Mouse (Mus musculus): ENCODE measurements around the gene Dixdc1.

The Dixdc1 gene

DNA sequence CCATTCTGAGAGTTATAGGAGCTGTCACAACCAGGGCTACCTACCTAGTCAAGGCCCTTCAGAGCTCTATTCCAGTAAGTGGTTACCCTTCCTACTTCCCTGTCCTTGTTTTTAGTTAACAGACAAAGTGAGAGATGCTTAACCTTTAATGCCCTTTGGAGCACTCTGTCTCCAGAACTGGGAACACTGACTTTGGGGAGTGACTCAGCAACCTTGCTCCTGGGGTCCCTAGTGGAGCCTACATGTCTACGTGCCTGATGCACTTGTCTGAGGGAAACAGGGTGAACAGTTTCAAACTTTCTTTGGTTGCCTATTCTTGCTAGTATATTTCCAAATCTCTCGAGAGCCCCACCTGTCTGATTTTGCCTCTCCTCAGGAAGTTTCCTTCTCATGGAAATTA lies 3.4 kb upstream of the Dixdc1 start:
- no peak for DNase-seq

DNA sequence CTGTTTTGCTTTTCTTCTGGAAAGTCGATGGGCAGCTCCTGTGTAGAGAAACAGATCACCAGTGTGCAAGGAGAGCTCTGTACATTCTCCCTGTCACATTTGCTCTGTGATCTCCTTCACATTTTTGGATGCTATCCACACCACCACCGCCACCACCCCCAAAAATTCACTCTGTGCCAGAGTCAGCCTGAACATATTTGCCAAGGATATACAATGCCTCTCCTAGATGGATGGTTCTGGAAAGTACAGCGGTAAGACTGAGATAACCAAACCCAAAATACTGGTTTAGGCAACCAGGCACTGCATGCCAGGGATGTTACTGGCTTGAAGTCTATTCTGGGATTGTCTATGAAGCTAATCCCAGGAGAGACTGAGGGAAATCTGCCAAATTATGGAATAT lies 2.9 kb upstream of the Dixdc1 start:
- no peak for DNase-seq

DNA sequence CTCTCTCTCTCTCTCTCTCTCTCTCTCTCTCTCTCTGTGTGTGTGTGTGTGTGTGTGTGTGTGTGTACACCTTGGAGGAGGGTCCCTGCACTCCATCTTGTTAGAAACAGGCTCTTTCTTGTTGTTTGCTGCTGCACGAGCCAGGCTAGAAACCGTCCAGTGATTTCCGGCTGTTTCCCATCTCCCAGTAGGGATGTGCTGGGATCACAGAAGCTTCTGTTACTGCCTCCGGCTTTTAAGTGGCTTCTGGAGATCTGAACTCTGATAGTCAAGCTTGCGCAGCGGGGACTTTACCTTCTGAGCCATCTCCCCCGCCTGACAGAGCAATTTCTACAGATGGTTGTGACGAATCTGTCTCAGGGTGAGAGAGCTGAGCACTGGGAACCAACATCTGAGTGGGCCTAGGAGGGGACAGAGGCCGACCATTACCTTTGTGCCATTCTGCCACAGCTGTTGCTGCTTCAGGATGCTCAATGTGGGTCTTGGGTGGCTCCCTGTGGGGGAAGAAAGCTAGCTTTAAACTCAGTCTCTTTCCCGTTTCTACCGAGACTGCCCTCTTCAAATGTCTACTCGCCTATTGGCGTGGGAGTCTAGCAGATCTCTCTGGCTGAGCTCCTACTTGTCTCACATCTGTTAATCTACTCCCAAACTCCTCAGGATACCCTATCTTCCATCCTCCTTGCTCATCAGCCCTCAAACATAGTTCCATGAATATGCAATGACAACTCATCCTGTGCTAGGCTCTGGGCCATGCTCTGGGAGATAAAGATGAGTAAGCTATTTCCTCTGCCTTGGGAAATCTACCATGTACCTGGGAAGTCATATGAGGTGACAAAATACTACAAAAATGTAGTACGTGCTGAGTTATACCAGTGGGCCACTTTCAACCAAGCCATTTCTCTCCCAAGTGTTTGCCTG lies 1.8 kb upstream of the Dixdc1 start:
- DNase-seq: no peak

DNA sequence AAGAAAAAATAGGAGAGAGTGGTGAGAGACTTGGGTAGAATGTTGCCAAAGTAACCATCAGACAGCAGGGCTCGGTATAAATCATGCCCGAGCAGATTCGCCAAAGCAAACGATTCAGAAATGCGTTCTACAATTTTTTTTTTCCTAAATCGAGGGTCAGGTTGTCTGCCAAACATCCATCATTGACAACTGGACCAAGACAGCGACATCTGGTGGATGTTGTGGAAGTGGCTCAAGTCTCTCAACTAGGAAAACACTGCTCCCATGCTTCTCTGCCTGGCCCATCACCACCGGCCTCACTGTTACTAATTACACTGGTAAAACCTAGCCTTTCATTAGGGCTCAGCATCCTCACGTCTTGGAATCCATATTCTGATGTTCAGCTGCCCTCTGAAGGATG lies 4.3 kb downstream of the Dixdc1 start:
- peak; percentile 21 for DNase-seq

DNA sequence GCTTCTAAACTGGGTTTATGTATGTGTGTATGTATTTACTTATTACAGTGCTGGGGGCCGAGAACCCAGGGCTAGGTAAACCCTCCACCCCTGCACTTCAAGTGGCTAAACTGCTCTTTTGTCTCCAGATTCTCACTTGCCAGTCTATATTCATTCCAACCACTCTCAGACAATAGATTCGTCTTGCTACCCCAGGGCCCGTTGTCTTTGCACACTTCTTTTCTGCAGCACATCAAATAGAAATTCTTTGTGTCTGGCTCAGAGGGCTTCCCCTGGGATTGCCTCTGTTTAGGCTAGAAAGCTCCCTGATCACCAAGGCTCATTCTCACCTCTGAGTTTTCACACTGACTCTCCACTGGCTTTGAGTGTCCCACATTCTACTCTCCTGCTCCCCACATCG lies 6.8 kb downstream of the Dixdc1 start:
- DNase-seq: no peak

DNA sequence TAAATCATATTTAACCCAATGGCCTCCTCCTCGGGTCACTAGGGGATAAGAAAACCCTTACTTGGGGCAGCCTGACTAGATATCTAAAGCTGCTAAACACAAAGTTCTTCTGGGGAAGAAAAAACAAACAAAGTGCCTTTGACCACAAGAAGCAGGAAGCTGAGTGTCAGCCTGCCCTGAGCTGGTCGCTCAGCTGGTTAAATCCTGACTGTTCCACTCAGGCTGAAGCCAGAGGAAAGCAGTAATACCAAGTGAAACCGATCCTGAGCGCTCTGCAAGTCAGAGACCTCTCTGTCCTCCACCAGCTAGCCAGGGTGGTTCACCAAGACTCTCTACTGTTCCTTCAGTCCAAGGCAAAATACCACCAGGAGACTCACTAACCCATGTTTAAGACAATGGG lies 9.7 kb downstream of the Dixdc1 start:
- DNase-seq: no peak

DNA sequence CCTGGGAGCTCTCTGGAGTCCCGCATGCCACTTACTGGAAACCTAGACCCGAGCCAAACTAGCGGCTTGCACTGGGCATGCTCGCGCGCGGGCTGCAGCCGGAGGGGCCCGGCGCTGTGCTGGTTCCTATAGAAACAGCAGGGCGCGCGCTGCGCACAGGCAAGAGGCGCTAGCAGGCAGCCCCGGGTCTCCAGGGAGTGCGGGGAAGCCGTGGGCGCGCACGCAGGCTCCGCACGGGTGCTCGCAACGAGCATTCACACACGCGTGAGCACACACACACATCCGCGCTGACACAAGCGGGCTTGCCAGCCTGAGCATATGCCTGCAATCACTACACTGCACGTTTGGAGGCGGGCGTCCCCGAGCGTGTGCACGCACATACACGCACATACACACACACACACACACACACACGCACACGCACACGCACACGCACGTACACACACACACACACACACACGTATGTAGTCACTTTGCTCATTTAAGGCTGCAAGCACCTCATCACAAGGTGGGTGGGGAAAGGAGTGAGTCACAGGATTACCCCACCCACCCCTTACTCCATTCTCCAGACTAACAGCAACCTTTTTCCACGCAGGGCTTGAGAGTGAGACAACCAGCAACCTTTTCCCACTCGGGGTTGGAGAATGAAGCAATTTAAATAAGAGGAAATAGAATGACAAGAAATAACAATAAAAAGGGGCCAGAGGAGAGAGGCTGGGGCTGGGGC lies 11.2 kb downstream of the Dixdc1 start:
- peak; percentile 71 for DNase-seq

DNA sequence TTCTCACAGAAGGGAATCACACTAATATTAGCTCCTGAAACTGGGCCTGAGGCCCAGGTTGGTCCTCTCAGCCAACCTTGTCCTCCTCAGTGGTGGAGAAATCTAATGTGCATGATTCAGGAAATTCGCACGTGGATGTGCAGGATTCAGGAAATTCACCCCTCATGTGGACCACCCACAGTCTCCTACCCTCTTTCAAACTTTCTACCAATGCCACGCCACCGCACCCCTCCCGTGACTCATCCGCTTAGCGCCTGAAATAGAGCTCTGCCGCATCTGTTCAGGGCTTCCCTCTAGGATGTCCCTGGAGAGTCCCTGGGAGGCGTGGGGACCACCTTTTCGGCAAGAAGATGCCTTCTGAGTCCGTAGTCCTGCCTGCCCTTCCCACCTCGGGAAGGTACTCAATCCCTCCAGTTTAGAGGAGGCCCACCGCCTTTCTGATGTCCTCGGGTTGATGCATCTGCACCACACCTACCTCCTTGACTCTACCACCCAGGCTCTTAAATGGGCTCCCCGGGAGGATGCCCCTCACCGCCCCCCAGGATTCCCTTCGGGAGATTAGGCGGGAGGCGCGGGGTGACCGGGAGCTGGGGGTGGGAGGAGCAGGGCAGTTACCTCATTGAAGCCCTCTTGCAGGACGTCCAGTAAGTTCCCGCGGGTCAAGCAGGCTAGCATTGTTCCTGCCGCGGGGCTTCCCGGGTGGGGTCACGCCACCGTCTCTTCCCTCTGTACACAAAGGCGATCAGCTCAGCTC lies 12.0 kb downstream of the Dixdc1 start:
- DNase-seq: no peak

DNA sequence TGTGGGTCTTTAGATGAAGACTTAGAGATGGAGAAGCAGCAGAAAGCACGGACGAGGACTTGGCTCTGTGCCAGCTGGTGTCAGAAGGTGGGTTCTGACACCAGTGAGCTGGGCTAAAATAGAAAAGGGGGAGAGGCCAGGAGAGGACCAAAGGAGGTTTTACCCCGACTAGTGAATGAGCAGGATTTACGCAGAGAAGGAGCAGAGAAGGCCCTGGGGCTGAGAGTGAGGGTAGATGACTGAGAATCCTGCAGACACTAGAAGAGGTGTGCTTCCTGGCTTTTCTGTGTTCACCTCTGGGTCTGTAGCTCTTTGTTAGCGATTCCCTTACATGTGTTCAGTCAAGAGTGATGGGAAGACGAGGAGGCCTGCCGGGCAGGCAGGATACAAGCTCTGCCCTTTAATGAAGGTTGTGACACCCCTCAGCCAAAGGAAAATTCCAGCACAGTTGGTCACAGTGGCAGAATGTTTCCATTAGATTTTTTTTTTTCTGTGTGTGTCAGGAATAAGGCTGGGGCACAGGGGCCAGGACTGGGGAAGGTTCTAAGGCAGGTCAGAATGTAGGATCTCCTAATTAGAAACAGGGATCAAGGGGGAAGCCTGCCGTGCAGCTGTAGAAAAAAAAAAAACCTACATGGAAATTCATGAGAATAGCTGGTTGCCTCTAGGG lies 13.3 kb downstream of the Dixdc1 start:
- DNase-seq: no peak

DNA sequence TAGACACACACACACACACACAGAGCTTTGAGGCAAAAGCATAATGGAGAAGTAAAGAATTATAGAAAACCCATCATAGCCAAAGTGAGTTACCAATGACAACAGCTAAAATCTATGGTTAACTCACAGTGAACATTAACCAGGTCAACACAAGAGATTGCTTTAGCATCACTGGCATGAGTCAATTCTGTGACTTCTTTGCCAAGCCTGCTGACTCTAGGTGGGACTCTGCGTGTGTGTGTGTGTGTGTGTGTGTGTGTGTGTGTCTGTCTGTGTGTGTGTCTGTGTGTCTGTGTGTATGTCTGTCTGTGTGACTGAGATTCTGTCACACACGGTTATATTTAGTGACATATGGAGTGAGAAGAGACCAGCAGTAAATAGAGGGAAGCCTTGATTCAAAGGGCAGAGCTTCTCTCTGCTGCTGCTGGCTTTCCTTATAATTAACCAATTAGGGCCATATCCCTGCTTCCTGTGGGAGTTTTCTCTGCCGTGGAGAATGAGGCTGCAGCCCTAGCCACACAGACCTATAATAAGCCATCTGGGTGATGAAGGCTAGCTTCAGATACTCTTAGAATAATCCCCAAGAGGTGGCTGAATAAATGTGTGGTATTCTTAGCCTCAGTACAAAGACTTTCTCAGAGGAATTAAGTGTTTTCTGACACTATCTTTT lies 14.5 kb downstream of the Dixdc1 start:
- DNase-seq: no peak

DNA sequence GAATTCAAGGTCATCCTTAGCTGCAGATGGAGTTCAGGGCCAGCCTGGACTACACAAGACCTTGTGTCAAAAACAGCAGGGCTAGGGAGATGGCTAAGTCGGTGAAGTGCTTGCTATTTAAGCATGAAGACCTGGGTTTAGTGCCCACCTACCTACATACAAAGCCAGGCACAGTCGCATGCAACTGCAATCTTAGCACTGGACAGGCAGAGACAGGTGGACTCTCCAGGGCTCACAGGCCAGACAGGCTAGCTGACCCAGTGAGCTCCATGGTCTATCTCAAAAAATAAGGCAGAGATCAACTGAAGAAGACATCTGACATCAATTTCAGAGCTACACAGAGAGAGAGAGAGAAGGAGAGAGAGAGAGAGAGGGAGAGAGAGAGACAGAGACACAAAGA lies 15.2 kb downstream of the Dixdc1 start:
- DNase-seq: no peak

DNA sequence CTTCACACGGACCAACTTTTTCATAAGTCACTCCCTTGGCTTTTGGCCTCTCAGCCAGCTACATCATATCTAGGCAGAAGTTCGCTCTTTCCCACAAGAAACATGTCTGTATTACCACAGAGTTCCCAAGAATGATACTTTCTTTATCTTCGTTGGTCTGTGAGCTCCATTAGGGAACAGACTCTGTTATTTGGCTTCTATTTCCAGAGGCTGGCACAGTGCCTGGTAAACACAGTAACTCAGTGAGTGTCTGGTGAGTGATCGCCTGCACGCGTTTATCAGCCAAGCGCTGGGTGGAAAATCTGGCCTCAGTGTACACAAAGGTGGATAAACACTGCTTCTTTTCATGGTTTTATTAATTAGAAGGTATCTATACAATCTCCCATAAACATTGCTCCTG lies 15.9 kb downstream of the Dixdc1 start:
- no peak for DNase-seq

DNA sequence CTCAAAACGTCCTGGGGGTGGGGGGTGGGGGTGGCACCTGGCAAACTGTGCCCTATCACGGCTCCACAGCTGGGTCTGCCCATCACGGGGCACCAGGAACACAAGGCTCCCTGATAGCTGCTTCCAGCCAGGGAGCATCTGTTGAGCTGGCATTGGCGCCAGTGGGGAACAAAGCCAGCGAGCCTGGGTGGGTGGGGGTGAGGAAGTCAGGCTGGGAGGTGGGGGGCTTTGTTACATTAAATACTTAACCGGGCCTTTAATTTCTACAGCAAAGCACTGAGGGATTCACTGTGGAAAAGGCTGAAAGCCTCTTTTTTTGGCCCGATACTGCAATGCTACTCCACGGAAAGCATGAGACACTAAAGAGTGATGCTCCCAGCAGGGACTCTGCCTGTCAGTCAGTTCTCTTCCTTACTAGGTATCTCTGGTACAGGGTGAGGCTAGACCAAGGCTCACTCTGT lies 16.8 kb downstream of the Dixdc1 start:
- DNase-seq: no peak

DNA sequence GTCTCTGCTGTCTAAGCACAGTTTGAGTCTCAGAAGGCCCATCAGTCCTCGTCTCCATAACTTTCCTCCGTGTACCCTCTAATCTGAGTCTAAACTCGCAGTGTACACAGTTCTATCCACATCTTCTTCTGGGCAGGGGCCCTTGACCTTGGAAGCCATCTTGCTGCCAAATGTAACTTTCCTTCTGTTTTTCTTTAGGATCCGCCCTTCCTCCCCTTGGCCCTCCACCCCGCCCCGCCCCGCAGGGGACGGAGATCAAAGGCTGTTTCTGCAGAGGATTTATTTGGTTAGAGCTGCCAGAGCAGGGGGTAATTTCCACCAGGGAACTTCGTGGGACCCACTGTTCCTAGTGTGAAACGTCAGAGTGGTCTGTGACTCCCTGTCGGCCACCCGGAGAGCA lies 18.3 kb downstream of the Dixdc1 start:
- DNase-seq: no peak

DNA sequence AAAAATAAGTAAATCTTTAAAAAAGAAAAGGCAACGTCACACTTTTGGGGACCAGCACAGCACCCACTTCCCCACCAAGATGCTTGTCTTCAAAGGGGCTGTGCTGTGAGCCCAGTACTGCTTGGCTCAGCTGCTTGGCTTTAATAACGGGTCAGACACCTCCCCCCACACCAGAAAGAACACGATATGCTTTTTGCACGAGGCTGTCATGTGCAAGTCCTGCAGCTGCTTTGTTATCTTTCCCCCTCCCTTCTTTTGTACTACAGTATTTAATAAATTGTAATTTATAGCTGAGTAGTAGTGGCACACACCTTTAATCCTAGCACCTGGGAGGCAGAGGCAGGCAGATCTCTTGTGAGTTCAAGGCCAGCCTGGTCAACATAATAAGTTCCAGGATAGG lies 20.4 kb downstream of the Dixdc1 start:
- no peak for DNase-seq

DNA sequence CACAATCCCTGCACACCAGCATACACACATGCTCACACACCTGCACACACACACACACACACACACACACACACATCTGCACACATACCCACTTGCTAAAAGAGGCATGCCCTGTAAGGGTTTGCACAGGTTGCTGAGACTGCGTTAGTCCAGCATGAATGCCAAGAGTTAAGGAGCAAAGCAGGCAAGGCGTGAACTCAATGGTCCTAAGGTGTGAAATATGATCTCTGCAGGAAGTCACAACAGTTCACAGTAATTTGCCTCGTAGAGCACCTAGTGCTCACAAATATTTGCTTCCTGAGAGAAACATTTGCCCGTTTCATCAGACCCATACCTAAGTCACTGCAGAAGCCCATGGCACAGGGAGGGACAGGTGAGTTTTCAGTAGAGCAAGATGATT lies 25.1 kb downstream of the Dixdc1 start:
- DNase-seq: no peak

DNA sequence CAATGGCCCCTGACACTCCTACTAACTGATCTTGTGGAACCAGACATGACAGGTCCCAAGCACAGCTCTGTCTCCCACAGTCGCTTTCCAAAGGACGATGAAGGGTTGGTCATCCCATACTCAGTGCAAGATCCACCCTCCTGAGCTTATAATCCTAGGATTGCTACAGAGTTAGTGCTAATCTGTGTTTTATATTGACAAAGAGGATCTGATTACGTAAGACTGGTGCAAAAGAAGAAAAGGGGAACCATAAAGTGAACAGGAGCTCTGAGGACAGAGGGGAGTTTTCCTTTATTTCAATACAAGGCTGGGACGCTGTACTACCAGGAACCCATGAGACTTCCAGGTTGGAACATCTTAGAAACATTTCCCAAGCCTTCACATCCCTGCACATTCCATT lies 28.0 kb downstream of the Dixdc1 start:
- DNase-seq: no peak

DNA sequence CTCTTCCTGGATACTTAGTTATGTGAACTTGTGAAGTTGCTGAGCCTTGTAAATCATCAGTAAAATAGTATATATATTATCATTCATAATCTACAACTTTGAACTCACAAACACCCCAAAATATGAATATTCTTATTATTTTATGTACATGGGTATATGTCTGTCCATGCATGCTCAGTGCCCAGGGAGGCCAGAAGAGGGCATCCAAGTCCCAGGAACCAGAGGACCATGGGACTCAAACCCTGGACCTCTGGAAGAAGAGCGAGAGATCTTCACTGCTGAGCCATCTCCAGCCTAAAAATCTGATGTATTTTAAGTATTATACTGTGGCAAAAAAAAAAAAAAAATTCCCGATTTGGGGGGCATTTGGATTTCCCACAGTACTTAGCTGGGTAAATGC lies 30.2 kb downstream of the Dixdc1 start:
- DNase-seq: peak; percentile 50

DNA sequence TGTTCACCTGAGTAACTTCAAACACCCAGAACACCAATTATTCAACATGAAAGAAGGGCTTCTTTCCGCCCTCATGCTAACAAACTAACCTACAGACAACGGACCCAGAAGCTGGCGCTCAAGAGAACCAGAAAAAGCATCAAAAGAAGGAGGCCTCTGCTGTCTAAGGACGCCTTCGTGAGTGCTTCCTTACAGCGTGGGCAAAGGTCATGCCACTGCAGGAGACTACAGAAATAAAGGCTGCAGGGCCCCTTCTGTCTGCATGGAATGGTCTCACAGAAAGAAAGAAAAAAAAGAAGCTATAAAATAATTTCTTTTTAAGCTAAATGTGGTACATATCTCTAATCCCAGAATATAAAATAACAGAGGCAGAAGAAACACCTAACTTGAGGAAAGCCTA lies 34.4 kb downstream of the Dixdc1 start:
- DNase-seq: no peak

DNA sequence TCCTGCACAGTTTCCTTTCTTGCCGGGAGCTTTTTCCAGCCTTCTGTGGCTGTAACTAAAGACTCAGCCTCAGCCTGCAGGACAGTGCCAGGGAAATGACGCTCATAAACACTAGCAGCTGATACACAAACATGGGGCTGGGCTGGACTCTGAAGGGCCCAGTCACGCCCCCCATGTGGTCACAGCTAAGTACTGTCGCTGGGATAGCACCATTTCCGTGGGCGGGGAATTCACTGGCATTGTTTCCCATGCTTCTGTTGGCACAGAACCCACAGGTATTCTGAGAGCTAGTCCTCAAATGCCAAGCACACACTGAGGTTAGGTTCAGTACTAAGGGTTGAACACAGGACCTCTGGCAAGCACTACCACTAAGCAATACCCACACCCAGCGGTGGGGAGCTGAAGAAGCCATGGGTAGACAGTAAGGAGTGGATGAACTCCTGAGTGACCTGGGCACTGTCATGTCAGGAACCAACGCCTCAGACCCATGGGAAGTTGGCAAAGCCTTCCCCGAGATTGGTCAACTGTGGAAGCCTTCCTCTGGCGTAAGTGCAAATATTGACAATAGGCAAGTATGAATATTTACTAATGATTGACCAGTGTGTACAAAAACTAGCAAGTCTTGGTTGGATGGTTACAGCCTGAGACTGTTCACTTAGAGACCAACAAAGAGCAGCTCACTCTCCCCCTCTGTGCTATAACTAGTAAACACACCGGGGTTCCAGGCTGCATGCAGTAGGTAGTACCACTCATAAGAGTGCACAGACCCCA lies 38.2 kb downstream of the Dixdc1 start:
- DNase-seq: no peak
